Mouse (Mus musculus) A20 (cell line): ENCODE measurements at regions not wholly inside any gene's neighbourhood (a gene's known extent, or its start where the extent isn't known, plus 50 kb on each side); places are given as distances from the start of the nearest gene placed in this dataset.

ENCODE experiments used
- DNase-seq: peaks from one replicate; pipeline ENCODE4 v3.0.0-alpha.2; 2011; ENCODE audit warnings: low read depth, low spot score

DNA sequence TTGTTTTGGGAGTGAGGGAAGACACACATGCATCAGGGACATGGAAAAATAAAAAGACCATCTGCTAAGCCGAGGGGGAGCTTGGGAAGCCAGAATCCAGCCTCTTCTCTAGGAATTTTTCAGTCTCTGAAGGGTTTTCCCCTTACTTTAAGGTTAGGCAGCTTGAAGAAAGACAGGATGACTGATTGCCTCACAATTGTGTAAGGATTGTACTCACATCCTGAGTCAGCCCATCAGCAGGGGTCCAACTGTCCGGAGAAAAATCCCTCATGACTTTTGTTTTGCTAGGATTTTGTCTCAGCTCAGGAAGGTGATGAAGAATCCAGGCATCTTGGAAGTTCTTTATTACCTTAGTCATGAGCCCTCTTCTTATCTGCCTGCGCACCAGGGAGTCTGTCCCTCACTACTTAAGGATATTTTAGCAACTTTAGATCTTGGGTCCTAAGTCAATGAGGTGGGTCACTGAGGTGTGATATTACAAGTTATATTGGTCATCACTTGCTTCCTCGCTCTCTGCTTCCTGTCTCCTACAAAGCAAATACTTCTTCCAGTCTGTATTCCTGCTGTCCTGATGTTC lies 65.8 kb upstream of the Bmp2k start:
- DNase-seq: no peak

DNA sequence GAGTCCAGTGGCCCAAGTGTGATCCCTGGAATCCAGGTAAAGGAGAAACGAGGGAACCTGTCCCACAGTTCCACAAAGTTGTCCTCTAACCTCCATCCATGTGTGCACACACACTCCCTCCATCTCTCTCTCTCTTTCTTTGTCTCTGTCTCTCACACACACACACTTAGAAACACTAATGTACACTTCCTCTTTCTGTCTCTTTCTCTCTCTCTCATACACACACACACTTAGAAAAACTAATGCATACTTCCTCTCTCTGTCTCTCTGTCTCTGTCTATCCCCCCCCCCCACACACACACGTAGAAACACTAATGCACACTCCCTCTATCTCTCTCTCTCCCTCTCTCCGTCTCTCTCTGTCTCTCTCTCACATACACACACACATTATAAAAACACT lies 61.2 kb upstream of the Bmp2k start:
- peak; percentile 50 for DNase-seq

DNA sequence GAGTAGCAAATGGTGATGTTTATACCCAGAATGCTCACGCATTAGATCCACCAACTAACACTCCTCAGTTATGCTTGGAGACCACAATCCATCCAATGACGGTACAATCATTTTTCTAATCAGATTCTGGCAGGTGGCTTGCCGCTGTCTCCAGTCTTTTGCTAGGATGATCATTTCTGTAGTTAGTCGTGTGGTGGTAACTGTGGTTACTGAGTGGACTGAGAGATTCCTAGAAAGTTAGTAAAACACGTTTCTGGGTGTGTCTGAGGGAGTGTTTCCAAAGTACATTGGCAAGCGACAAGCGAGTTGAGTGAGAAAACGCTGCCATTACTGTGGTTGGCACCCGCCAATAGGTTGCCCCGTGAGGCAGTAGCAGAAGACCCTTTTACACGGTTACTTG lies 58.8 kb upstream of the Bmp2k start:
- no peak for DNase-seq

DNA sequence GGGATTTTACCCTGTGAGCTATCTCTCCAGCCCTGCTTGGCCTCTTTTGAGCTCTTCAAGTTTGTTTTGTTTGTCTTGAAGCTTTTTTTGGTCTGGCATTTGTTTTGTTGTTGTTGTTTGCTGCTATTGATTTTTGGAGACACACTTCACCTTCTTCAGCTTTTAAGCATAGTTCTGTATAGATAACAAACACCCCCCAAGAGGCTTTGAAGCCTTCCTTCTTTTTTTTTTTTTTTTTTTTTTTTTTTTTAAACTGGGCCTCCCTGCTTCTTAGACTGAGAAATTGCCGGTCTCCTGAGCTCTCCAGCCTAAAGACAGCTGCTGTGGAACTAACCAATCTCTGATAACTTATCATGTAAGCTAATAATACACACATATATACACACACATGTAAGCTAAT lies 58.2 kb upstream of the Bmp2k start:
- DNase-seq: no peak

DNA sequence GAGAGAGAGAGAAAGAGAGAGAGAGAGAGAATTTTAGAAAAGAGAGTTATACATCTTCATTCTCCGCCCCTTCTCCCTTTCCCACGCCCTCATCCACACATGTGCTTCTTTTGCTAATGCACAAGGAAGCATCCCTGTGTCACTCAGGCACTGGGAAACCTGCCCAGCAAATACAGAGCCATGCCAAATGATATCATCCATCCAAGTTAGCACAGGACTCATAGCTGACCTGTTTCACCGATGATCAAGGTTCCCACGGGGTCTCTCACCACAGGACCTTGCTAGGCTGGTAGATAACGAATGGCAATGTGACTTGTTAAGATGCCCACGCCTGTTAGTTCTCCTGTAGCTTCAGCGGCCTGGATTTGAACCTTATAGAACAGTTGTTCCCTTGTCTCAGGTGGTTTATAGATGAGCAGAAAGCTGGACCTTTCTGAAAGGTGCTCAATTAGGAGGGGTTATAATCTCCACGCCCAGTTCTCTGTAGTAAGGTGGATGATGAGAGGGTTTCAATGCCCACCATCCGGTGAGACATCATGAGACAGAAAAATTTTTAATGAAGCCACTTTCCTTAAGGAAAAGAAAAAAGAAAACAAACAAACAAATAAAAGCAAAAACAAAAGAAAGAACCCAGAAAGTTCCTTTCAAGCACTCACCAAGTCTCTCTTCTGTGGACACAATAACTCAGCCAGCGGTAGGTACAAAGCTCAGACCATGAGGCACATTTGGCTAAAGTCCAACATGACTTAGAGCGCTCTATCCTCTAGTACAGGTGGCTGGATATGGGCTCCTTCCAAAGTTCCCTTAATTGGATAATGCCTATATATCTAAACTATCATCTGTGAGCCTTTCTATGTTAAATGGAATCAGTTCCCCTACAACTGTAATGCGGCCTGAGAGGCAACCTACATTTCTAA lies 57.1 kb upstream of the Bmp2k start:
- no peak for DNase-seq

DNA sequence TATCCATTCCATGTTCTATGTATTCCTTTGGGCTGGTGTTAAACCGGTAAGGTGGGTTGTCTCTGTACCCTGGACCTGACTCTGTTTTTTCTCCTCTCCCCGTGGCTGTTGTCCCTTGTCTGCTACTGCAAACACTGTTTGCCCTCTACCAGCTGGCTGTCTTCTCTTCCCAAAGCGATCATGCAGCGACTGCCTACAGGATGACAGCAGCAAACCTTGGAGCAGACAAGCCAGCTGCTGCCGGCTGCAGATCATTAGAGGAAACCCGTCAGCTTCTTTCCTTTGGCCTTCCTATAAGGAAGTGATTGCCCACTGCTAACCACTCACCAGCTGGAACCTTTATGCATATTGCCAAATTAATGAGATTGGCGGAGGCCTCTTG lies 56.4 kb upstream of the Bmp2k start:
- DNase-seq: no peak

DNA sequence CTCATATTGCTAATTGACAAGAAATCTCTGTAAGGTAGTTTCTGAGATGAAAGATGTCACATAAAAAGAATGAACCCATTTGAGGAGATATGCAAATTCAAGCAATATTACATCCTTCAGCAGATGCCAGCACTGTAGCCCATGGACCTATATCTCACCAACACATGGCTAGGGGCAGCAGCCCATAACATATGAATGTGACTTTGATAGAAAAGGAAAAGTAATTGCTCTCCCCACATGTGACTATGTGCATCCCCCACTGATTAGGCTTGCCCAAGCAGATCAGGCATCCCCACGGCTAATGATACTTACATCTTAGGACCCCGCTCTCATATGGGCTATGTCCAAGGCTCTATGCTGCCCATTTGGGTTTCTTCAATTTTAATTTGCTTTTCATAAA lies 56.0 kb upstream of the Bmp2k start:
- no peak for DNase-seq
